Mouse (Mus musculus): Measurements from ENCODE around the gene Kyat3. TPM values are rescaled to one million over a fixed set of nuclear protein-coding genes. Genes with fewer than 3 reads are reported as not detected.
"Not testable (repeated sequence)": the region's sequence is repeated elsewhere in the genome, so short reads cannot be mapped to it uniquely, and the experiment has no call there.

Kyat3 gene
- polyA plus RNA-seq, 1 experiment from 2014 or later, result 5.5 TPM

GRCm38 (mm10) chr3:142708181-142708848 is 7.5 kb downstream of the Kyat3 start:
- not testable (repeated sequence) for H3K4me2 ChIP-seq (replicated peaks); H3K9ac ChIP-seq; H3K27ac ChIP-seq; H3K36me3 ChIP-seq (replicated peaks; ENCODE audit: control insufficient read depth, insufficient read depth); H3K9me3 ChIP-seq (ENCODE audit: control insufficient read depth, low read length); H3K4me1 ChIP-seq (replicated peaks; ENCODE audit: control insufficient read depth, insufficient read depth, low read length); H3K4me3 ChIP-seq (replicated peaks; ENCODE audit: low read length); DNase-seq (ENCODE audit: low spot score); H3K27me3 ChIP-seq (ENCODE audit: control insufficient read depth, insufficient read depth, low read length)
- 86% methylated on average over 13 of the region's 13 CpGs for WGBS
- ATAC-seq (ENCODE audit: low FRiP score), result peak; percentile 34; the same call in 1 of the 2 replicates

- Histone ChIP-seq H3K36me3 (replicated peaks; ENCODE audit: control insufficient read depth, insufficient read depth) (no peaks in the 10 kb centered on the region), H3K9me3 (ENCODE audit: control insufficient read depth, low read length) (no peaks in the 10 kb centered on the region), H3K4me3 (replicated peaks; ENCODE audit: low read length) (no peak overlapping the region), H3K9ac (no peak overlapping the region), H3K4me2 (replicated peaks) (no peak overlapping the region), H3K27ac (no peak overlapping the region), H3K27me3 (ENCODE audit: control insufficient read depth, insufficient read depth, low read length) (no peaks in the 10 kb centered on the region), H3K4me1 (replicated peaks; ENCODE audit: control insufficient read depth, insufficient read depth, low read length) (no peaks in the 10 kb centered on the region)
- ATAC-seq (ENCODE audit: low FRiP score) (peak; percentile 15; the same call in 1 of the 2 replicates), DNase-seq (ENCODE audit: low spot score) (peak; percentile 87)
- WGBS, result 48% methylated on average over 13 of the region's 13 CpGs
Measured at GRCm38 (mm10) chr3:142708849-142709419, 8.1 kb downstream of the Kyat3 start.

GRCm38 (mm10) chr3:142710360-142711007 is 9.6 kb downstream of the Kyat3 start:
- WGBS, result 30% methylated on average over 10 of the region's 10 CpGs
- ATAC-seq (ENCODE audit: low FRiP score), result peak; percentile 56
- no peak overlapping the region for H3K9ac ChIP-seq
- no peaks in the 10 kb centered on the region for H3K27me3 ChIP-seq (ENCODE audit: control insufficient read depth, insufficient read depth, low read length)
- no peaks in the 10 kb centered on the region for H3K4me1 ChIP-seq (replicated peaks; ENCODE audit: control insufficient read depth, insufficient read depth, low read length)
- no peak overlapping the region for H3K4me2 ChIP-seq (replicated peaks)
- peak overlapping the region; percentile 44; the same call in 1 of the 2 replicates for H3K27ac ChIP-seq
- H3K4me3 ChIP-seq (replicated peaks; ENCODE audit: low read length), result no peak overlapping the region
- H3K36me3 ChIP-seq (replicated peaks; ENCODE audit: control insufficient read depth, insufficient read depth), result no peaks in the 10 kb centered on the region
- H3K9me3 ChIP-seq (ENCODE audit: control insufficient read depth, low read length), result no peaks in the 10 kb centered on the region
- DNase-seq (ENCODE audit: low spot score), result peak; percentile 75

- no peaks in the 10 kb centered on the region for H3K27me3 ChIP-seq (ENCODE audit: control insufficient read depth, insufficient read depth, low read length)
- no peak for ATAC-seq (ENCODE audit: low FRiP score)
- DNase-seq (ENCODE audit: low spot score), result no peak
- H3K36me3 ChIP-seq (replicated peaks; ENCODE audit: control insufficient read depth, insufficient read depth), result no peaks in the 10 kb centered on the region
- WGBS, result 96% methylated on average over 5 of the region's 5 CpGs
- H3K27ac ChIP-seq, result no peak overlapping the region
- no peaks in the 10 kb centered on the region for H3K4me1 ChIP-seq (replicated peaks; ENCODE audit: control insufficient read depth, insufficient read depth, low read length)
- no peak overlapping the region for H3K4me3 ChIP-seq (replicated peaks; ENCODE audit: low read length)
- H3K9me3 ChIP-seq (ENCODE audit: control insufficient read depth, low read length), result no peaks in the 10 kb centered on the region
- H3K4me2 ChIP-seq (replicated peaks), result no peak overlapping the region
- H3K9ac ChIP-seq, result no peak overlapping the region
Measured at GRCm38 (mm10) chr3:142711372-142711771, 10.5 kb downstream of the Kyat3 start.

GRCm38 (mm10) chr3:142712401-142713040 is 11.7 kb downstream of the Kyat3 start:
- H3K4me3 ChIP-seq (replicated peaks; ENCODE audit: low read length); H3K27ac ChIP-seq; H3K4me2 ChIP-seq (replicated peaks); H3K36me3 ChIP-seq (replicated peaks; ENCODE audit: control insufficient read depth, insufficient read depth); H3K4me1 ChIP-seq (replicated peaks; ENCODE audit: control insufficient read depth, insufficient read depth, low read length); DNase-seq (ENCODE audit: low spot score); ATAC-seq (ENCODE audit: low FRiP score); H3K9ac ChIP-seq; H3K27me3 ChIP-seq (ENCODE audit: control insufficient read depth, insufficient read depth, low read length); H3K9me3 ChIP-seq (ENCODE audit: control insufficient read depth, low read length): not testable (repeated sequence)
- WGBS, result 95% methylated on average over 18 of the region's 18 CpGs

GRCm38 (mm10) chr3:142725481-142725880 is 24.6 kb downstream of the Kyat3 start:
- WGBS, result 73% methylated on average over 2 of the region's 2 CpGs
- Histone ChIP-seq H3K4me3 (replicated peaks; ENCODE audit: low read length) (no peak overlapping the region), H3K36me3 (replicated peaks; ENCODE audit: control insufficient read depth, insufficient read depth) (no peaks in the 10 kb centered on the region), H3K27me3 (ENCODE audit: control insufficient read depth, insufficient read depth, low read length) (no peaks in the 10 kb centered on the region), H3K27ac (no peak overlapping the region), H3K9me3 (ENCODE audit: control insufficient read depth, low read length) (no peaks in the 10 kb centered on the region), H3K9ac (no peak overlapping the region), H3K4me1 (replicated peaks; ENCODE audit: control insufficient read depth, insufficient read depth, low read length) (no peaks in the 10 kb centered on the region), H3K4me2 (replicated peaks) (no peak overlapping the region)
- no peak for DNase-seq (ENCODE audit: low spot score)
- no peak for ATAC-seq (ENCODE audit: low FRiP score)

- Histone ChIP-seq H3K9me3 (ENCODE audit: control insufficient read depth, low read length) (no peaks in the 10 kb centered on the region), H3K4me1 (replicated peaks; ENCODE audit: control insufficient read depth, insufficient read depth, low read length) (no peaks in the 10 kb centered on the region), H3K36me3 (replicated peaks; ENCODE audit: control insufficient read depth, insufficient read depth) (no peaks in the 10 kb centered on the region), H3K27ac (no peak overlapping the region), H3K4me3 (replicated peaks; ENCODE audit: low read length) (no peak overlapping the region), H3K27me3 (ENCODE audit: control insufficient read depth, insufficient read depth, low read length) (no peaks in the 10 kb centered on the region), H3K9ac (no peak overlapping the region), H3K4me2 (replicated peaks) (no peak overlapping the region)
- WGBS, result 89% methylated on average over 22 of the region's 22 CpGs
- ATAC-seq (ENCODE audit: low FRiP score), result no peak
- DNase-seq (ENCODE audit: low spot score), result no peak
Measured at GRCm38 (mm10) chr3:142725969-142726672, 25.3 kb downstream of the Kyat3 start.

GRCm38 (mm10) chr3:142734291-142734690 is 33.4 kb downstream of the Kyat3 start:
- WGBS, result 73% methylated on average over 12 of the region's 12 CpGs

GRCm38 (mm10) chr3:142740896-142741295 is 40.0 kb downstream of the Kyat3 start:
- ATAC-seq (ENCODE audit: low FRiP score) (no peak), DNase-seq (ENCODE audit: low spot score) (no peak)
- H3K27ac ChIP-seq, result no peak overlapping the region

More at GRCm38 (mm10) chr3:142734291-142734690, 33.4 kb downstream of the Kyat3 start:
- Histone ChIP-seq H3K4me2 (replicated peaks) (no peak overlapping the region), H3K27me3 (ENCODE audit: control insufficient read depth, insufficient read depth, low read length) (no peaks in the 10 kb centered on the region), H3K36me3 (replicated peaks; ENCODE audit: control insufficient read depth, insufficient read depth) (no peaks in the 10 kb centered on the region), H3K9ac (no peak overlapping the region), H3K9me3 (ENCODE audit: control insufficient read depth, low read length) (no peaks in the 10 kb centered on the region), H3K27ac (no peak overlapping the region), H3K4me3 (replicated peaks; ENCODE audit: low read length) (no peak overlapping the region), H3K4me1 (replicated peaks; ENCODE audit: control insufficient read depth, insufficient read depth, low read length) (no peaks in the 10 kb centered on the region)
- DNase-seq (ENCODE audit: low spot score) (no peak), ATAC-seq (ENCODE audit: low FRiP score) (no peak)

More at GRCm38 (mm10) chr3:142740896-142741295, 40.0 kb downstream of the Kyat3 start:
- 82% methylated on average over 7 of the region's 7 CpGs for WGBS
- Histone ChIP-seq H3K27me3 (ENCODE audit: control insufficient read depth, insufficient read depth, low read length) (no peaks in the 10 kb centered on the region), H3K4me1 (replicated peaks; ENCODE audit: control insufficient read depth, insufficient read depth, low read length) (no peaks in the 10 kb centered on the region), H3K4me3 (replicated peaks; ENCODE audit: low read length) (no peak overlapping the region), H3K9me3 (ENCODE audit: control insufficient read depth, low read length) (no peaks in the 10 kb centered on the region), H3K9ac (no peak overlapping the region), H3K36me3 (replicated peaks; ENCODE audit: control insufficient read depth, insufficient read depth) (no peaks in the 10 kb centered on the region), H3K4me2 (replicated peaks) (no peak overlapping the region)

All from hindbrain, embryonic 14.5 days (tissue).